Mouse (Mus musculus) kidney, adult 8-10 months (tissue): ENCODE data around the gene Bub1.

Experiments used
- DNase-seq, 2 experiments: peaks; one replicate each; pipeline ENCODE4 v3.0.0; 2022

Gene Bub1

DNA sequence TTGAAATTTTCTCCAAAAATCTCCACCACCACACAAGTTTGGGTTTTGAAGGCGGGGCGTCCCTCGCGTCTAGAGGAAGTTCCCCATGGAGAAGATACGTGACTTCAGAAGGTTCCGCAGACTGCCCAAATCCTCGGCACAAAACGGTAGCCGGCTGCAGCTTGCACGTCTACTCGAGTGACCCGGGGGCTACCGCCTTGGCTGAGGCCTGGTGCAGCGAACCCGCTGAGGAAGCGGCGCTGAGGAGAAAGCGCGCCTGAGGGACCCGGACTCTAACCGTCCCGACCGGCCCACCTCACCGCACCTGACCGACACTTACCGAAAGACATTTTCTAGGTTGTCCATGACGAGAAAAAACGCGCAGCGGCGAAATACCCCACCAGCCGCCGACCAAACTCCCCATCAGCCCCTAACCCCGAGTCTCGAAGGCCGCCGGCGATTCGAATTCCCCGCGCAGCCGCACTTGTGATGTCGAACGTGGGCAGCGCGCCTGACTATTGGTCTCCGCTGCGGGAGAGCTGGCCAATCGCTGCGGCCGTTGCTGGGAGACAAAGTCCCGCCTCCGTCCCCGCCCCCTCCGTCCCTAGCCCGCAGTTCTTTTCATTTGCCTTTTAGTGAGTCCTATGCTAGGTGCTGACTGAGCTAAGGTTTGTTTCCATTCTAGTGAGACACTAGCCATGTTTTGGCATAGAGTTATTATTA is at the start of gene Bub1:
Gene Bub1 (minus strand): TSS at position 465 of the 702 bp plus-strand sequence.
- DNase-seq = peak; percentile 91 to 94

DNA sequence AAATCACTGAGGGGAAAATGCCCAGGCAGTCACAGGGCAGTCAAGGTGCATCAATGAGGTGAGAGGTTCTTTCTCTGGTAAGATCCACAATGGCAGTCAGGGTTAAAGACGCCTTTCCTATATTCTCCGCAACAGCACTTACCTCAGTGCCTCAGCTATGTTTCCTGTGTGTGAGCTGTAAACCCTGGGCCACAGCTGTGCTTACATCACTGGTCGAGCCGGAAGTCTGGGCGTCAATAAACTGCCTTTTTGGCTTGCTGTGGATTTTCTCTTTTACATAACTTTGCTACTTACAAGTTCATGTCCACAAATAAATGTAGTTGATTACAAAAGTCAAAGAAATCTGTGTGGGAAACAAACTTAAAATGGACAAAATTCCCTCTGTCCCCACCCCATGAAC is 49.4 kb upstream of the Bub1 start:
- no peak for DNase-seq

- DNase-seq = no peak
Measured at GRCm38 (mm10) chr2:127864381-127864780, 32.7 kb upstream of the Bub1 start.

GRCm38 (mm10) chr2:127854332-127854991 is 22.8 kb upstream of the Bub1 start:
- DNase-seq = peak; percentile 30 to 37

- DNase-seq = no peak
Measured at GRCm38 (mm10) chr2:127850371-127850770, 18.7 kb upstream of the Bub1 start.

DNA sequence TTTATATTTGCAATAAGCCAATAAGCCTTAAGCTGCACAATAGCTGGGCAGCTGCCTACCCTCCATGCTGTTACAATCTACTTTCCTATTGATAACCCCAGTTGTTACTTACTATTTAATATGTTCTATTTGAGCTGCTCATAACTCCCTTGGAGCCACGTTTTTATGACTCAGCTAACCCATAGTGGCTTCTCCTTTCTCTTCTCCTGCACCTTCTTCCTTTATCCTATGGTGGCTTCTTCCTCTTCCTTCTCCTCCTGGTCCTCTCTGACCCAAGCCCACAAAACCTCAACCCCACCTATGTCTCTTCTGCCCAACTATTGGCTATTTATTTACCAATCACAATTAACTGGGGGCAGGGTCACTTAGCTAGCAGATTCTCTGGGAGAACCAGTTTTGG is 14.9 kb upstream of the Bub1 start:
- DNase-seq = no peak

- no peak for DNase-seq
Measured at GRCm38 (mm10) chr2:127846008-127846407, 14.3 kb upstream of the Bub1 start.

DNA sequence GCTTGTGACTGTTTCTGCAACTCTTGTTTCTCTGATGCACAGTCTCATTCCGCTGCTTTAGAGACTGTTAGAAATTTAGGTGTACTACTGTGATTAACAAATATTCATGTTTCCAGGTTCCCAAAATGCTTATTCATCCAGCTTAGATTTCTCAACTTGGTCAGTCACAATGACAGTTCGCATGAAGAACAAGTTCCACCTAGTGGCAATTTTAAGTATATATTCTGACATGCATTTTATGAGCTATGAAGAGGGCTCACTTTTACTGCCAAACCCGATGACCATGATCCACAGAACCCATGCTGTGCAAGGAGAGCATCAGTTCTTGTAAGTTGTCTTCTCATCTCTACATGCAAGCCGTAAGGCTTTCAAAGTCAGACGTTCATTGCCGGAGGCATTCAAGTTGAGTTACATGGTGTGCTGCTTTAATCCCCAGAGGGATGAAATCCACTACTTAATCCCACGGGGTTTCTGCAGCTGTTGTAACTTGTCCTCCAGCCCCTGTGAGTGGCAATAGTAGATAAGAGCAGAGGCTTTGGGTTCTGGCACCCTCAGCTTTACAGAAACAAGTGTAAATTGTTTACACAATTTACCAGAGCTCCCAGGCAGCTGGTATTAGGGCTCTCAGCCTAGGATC is 13.8 kb upstream of the Bub1 start:
- no peak for DNase-seq

DNA sequence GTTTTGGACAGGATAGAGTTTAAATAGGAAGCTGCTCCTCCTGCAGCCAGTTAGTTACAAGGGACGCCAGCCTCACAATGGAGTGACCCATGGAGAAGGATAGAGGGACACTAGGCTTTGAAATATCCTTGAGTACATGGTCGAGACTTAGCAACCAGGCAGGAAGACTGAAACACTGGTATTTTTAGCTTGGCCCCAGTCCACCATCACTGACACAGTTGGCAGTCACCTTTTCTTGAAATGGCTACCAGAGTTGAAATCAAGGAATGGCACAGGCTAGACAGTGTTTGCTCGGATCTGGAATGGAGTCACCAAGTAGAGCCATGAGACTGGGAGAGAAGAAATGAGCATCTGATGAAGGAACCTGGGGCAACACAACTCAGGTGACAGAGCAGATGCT is 10.8 kb upstream of the Bub1 start:
- no peak for DNase-seq

GRCm38 (mm10) chr2:127841402-127841801 is 9.7 kb upstream of the Bub1 start:
- no peak for DNase-seq

DNA sequence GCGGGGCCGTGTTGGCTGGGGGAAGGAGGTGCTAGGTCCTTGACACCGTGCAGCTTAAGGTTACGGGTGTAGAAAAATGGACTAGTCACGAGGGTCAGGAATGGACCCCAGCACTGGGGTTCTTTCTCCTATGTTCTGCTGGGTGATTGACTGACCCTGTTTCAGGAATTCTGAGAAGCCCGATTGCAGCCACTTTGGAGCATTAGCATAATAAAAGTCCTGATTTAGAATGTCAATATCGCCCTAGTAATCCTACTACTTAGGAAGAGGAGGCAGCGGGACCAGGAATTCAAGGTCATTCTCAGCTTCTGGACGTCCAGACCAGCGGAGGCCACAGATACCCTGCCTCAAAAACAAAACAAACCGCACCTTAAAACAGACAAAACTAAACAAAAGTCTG is 7.8 kb upstream of the Bub1 start:
- DNase-seq = no peak

GRCm38 (mm10) chr2:127838576-127838975 is 6.9 kb upstream of the Bub1 start, which contains the start of gene Acoxl:
Acoxl (plus strand) TSS chr2:127838876.
- no peak for DNase-seq

DNA sequence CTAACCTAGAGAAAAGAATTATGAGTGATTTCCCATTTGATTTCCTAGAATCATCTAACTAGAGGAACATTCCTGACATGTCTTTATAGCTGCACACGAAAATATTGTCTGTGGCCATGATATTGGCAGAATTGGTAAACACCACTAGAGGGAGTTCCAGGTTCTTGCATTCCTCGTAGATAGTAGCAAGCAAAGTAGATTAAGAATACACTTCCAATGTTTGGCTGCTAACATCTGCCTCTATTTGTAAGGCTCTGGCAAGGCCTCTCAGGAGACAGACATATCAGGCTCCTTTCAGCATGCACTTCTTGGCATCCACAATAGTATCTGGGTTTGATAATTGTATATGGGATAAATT is 1.1 kb upstream of the Bub1 start:
- peak in 1 of 2 experiments; percentile 5 for DNase-seq

- DNase-seq = no peak
Measured at GRCm38 (mm10) chr2:127832103-127832832, 603 bp upstream of the Bub1 start.

GRCm38 (mm10) chr2:127791919-127792603 is 39.6 kb downstream of the Bub1 start, which contains the start of gene Mtln:
Mtln (minus strand) TSS chr2:127792488.
- DNase-seq = peak; percentile 88 to 92

DNA sequence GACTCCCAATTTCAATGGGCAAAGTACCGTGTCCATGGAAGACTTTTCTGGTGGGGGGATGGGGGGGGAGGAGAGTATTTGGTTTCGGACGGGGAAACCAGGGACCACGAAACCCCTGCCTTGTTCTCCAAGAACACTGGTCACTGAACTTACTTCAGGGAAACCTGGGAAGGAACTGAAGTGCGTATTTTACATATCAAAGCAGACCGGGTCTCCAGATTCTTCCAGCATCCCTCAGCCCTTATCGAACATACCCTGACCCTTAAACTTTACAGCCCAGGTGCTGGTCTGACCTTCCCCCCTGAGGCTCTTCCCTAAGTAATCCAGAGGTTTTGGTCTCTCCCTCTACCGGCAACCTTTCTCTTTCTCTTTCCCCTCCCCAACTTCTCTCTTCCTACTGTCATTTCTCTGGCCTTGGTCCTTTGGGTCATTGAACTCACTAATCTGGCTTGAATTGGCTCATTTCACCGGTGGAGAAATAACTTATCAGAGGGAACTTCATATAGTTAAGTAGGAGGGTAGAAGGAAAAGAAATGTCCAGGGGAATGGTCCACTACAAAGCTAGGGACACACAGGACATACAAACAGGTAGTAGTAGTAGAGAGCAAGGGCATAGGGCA is 41.9 kb downstream of the Bub1 start:
- no peak for DNase-seq

GRCm38 (mm10) chr2:127789138-127789537 is 42.5 kb downstream of the Bub1 start:
- no peak for DNase-seq

DNA sequence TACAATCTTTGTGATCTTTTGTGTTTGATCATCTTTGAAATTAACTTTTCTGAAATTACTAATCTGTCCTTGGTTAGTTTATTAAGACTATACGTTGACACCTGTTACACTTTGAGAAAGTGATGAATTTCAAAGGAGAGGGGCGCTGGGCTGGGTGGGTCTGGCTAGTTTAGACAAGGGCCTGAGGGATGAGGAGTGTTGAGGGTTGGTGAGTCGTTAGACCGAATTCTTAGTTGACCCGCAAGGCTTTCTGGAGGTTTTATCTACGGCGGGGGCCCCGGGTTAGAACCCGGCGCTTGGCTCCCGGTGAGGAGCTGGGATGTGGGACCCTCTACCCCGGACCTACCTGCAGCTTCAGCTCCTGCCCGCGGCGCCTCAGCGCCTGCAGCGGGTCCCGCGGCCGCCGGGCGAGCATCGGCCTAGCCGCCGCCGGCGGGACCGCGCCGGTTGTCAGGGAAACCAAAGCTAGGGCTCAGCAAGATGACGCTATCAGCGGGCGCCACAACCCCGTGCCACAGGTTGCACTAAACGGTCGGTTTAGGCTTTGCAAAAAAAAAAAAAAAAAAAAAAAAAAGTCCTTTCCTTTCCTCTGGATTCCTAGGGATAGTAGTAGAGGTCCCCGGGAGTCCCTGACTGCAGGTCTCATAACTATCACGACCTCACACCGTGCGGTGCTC is 43.1 kb downstream of the Bub1 start, which contains the start of gene Nphp1:
Gene Nphp1 (minus strand): TSS at position 458 of the 677 bp plus-strand sequence.
- peak; percentile 78 to 85 for DNase-seq

DNA sequence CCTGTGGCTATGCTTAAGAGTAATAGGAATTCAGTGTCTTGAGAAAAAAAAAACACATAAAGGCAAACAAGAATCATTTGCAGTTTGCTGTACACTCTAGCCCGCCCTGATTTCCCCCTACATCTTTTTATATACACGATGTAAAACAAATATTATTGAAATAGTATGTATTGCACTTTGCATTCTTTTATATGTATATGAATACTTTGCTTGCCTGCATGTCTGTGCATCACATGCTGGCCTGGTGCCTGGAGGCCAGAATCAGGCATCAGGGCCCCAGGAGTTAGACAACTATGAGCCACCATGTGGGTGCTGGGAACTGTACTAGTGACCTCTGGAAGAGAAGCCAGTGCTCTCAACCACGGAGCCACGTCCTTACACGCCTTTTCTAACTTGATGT is 44.4 kb downstream of the Bub1 start:
- DNase-seq = no peak

DNA sequence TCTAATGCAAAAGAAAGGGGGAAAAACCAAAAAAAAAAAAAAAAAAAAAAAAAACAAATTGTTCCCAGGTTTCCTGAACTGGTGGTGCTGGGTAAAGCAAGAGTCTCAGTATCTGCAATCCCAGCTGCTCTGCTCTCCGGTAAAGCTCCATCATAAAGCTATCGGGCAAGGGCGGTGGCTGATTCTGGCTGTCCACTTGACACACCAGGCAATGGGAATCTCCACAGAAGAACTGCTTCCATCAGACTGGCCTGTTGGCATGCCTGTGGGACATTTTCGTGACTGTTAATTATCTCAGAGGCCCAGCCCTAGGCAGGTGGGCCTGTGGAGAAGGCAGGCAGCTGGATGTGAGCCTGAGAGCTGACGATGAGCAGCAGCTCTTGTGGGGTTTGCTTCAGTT is 53.2 kb downstream of the Bub1 start:
- no peak for DNase-seq

GRCm38 (mm10) chr2:127775013-127775412 is 56.7 kb downstream of the Bub1 start:
- peak in 1 of 2 experiments; percentile 12 for DNase-seq

DNA sequence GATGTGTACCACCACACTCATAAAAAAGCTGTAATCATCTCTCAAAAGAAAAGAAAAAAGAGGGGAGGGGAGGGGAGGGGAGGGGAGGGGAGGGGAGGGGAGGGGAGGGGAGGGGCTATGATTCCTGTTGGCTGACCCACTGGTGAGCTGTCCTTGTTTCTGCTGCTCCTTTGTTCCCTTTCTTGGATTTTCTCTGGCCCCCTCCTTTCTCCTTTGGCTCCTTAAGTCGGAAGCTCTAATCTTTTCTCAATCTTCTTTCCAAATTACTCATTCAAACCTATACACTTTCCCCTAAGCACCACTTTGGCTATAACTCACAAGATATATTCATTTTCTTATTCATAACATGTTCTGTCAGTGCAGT is 57.1 kb downstream of the Bub1 start:
- no peak for DNase-seq
